Mouse (Mus musculus) cerebral cortex, adult 2 months (tissue): ENCODE data around the gene Pcsk5.

ENCODE experiments used
- WGBS: fragments of 180-500 bp; shearing (Covaris S2); methylation state at CpG from one replicate; pipeline ENCODE4 v1.1.7; 2018; 5-methylcytosine and 5-hydroxymethylcytosine counted together

Pcsk5 gene

DNA sequence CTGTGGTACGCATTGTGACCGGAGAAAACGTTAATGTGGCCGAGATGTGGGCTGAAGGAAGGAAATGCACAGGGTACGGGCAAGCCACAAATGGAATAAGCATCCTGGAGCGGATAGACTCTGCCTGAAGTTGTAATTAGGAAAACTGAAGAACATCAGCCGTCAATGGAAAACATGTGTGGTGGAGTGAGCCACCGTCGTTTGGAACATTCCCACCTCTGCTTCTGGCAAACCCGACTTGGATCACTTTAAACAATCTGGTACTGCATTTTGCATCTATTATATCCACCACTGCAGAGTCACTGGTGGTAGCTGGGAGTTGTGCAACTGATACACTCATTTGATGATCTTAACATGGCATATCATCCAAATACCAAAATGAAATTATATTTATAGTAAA is 120.4 kb downstream of the Pcsk5 start:
- WGBS, result 69% methylated on average over 10 of the region's 10 CpGs

DNA sequence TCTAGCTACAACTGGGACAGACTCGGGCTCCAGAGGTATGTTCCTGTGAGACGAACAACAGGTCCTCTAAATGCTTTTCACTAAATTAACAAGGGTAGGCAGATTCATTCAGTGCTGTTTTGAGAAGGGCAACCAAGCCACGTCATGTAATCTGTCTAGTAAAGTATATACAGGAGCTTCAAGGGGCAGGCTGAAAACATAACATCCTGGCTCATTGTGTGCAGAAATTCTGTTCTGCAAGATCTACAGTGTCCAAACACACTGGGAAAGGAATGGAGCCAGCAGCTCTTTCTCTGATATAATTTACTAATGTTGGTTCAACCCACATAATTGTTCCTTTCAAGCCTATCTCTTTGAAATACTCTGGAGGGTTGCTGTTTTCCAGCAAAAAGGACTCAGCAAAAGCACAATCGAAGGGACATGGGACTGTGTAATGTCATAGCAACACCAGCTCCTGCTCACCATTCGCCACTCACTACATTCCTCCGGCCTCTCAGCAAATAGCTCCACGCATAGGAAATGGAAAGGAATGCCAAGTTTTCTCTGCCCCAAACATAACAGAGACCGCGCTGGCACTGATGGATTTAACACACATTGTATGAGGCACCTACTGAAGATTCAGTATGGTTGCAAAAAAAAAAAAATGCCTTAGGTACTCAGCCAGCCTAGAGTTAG is 122.0 kb downstream of the Pcsk5 start:
- WGBS, result 59% methylated on average over 9 of the region's 9 CpGs

- 66% methylated on average over 6 of the region's 6 CpGs for WGBS
These were observed 145.8 kb downstream of the Pcsk5 start for GRCm38 (mm10) chr19:17691626-17692025.

GRCm38 (mm10) chr19:17678371-17678770 is 159.1 kb downstream of the Pcsk5 start:
- WGBS, result 50% methylated on average over 7 of the region's 7 CpGs

- 69% methylated on average over 3 of the region's 3 CpGs for WGBS
These were observed 174.8 kb downstream of the Pcsk5 start for GRCm38 (mm10) chr19:17662676-17663075.

- 55% methylated on average over 6 of the region's 6 CpGs for WGBS
These were observed 175.2 kb downstream of the Pcsk5 start for GRCm38 (mm10) chr19:17662271-17662670.

- WGBS, result 76% methylated on average over 3 of the region's 3 CpGs
These were observed 178.1 kb downstream of the Pcsk5 start for GRCm38 (mm10) chr19:17659321-17659720.

GRCm38 (mm10) chr19:17650831-17651502 is 186.5 kb downstream of the Pcsk5 start:
- WGBS, result 72% methylated on average over 5 of the region's 5 CpGs

DNA sequence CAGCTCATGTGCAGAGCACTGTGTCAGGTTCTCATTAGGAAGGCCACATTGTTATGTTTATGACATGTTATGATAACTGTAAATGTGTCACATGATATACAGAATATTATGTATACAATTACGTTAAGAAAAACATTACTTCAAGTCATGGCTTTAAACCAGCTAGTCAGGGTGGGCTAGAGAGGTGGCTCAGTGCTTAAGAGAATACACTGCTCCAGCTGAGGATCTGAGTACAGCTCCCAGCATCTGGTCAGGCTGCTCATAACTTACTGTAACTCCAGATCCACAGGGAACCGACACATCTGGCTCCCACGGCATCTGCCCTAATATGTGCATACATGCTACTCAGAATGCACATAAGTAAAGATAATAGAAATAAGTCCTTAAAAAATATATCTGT is 187.5 kb downstream of the Pcsk5 start:
- 91% methylated on average over 3 of the region's 3 CpGs for WGBS

- WGBS, result 73% methylated on average over 3 of the region's 3 CpGs
These were observed 194.2 kb downstream of the Pcsk5 start for GRCm38 (mm10) chr19:17643128-17643797.

DNA sequence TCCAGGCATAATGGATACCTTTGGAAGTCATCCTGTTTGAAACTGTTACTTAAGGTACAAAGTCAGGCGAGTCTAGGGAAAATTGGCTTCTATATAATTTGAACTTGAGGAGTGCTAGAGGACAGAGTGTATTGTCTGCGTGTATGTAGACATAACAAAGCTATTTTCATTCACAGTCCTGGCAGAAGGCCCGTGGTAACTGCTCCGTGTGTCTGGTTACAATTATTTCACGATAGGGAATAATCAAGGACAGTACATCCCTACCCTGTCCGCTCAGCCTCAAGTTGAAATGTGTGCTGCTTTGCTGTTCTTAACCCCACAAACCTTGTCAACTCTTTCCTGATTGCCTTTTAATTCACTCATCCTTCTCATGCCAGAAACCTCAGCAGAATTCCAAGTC is 201.4 kb downstream of the Pcsk5 start:
- 54% methylated on average over 6 of the region's 6 CpGs for WGBS

GRCm38 (mm10) chr19:17615646-17616045 is 221.8 kb downstream of the Pcsk5 start:
- WGBS, result 84% methylated on average over 4 of the region's 4 CpGs

DNA sequence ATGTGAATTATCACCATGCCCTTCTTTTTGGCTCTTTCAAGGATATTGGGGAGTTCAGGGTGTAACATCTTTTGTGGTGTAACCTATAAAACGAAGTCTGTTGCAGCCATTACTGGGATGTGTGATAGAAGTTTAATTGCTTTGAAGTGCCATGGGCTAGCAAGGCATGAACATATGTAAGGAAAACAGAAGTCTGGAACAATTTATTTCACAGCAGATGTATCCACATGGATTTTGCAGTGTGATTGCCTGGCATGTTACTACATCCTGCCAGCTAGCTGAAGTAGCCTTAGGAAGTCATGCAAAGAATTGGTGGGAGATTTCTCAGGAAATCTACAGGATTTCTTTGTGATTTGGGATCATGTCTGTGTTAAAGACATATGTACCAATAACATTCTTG is 230.9 kb downstream of the Pcsk5 start:
- WGBS, result 57% methylated on average over 1 of the region's 1 CpGs

DNA sequence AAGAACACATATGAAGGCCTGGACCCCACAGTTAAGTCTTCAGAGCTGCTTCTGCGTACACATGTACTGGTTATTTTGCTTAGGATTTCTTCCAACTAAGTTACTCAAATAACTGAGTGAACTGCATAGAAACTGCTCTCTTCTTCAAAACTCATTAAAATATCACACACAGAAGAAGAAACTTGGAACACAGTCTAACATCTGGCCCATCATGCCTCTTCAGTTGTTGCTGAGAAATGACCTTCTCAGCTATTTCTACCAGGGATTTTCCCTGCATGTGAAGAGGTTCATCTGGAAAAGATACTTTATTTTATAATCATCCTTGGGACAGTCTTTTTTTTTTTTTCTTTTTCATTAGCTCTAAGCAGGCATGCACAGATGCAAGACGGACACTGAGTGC is 231.3 kb downstream of the Pcsk5 start:
- 81% methylated on average over 2 of the region's 2 CpGs for WGBS

DNA sequence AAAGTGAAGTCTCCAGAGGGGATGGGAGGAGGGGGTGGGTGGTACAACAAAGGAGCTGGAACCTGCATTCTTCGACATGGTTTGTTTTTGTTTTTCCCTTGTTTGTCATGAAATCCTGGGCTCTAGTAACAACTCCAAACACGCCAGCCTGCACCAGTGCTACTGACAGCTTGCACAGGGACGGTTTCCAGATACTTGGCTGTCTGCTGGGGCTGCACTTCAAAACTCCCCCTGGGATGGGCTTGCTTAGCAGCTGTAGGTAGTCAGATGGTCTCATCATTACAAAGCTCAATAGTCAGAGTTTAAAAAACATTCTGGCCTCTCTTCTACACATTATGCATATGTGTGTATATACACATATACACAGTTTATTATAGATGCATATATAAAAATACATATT is 234.1 kb downstream of the Pcsk5 start:
- WGBS, result 69% methylated on average over 3 of the region's 3 CpGs

DNA sequence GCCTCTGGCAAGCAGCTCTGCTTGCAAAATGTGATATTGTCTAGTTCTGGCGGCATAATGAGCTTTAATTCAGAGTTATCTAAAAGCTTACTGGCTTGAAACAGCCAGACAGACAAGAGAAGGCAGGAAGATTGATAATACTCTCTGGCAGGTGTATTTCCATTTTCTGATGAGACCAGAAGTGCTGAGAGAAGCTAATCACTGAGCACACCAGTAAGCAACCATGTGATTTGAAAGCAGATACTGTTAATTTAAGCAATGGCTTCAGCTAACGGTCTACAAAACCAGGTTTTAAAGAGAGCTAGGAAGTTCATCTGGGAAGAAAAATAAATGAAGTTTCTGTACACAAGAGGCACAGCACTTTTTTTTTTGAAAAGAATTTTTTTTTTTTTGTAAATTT is 237.1 kb downstream of the Pcsk5 start:
- 45% methylated on average over 2 of the region's 2 CpGs for WGBS

- WGBS, result 49% methylated on average over 1 of the region's 1 CpGs
These were observed 244.6 kb downstream of the Pcsk5 start for GRCm38 (mm10) chr19:17592790-17593189.

GRCm38 (mm10) chr19:17591335-17591734 is 246.1 kb downstream of the Pcsk5 start:
- WGBS, result 54% methylated on average over 8 of the region's 8 CpGs

DNA sequence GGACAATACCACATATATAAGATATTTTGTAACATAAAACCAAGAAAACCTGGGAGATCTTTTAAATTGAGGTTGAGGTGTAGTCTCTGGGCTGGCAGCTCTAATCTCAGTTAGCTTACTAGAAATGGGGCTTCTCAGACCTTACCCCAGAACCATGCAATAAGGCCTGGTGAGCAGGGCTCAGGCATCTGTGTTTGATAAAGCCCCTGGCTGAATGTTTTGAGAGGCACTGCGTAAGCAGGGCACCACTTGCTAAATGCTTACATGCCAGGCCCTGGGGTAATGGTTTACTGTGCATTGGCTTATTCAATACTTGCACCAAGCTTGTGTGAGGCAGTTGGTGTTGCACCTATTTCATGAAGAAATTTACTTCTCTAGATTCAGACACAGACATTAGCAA is 247.1 kb downstream of the Pcsk5 start:
- WGBS, result 93% methylated on average over 1 of the region's 1 CpGs

GRCm38 (mm10) chr19:17577412-17577811 is 260.0 kb downstream of the Pcsk5 start:
- WGBS, result 92% methylated on average over 4 of the region's 4 CpGs

DNA sequence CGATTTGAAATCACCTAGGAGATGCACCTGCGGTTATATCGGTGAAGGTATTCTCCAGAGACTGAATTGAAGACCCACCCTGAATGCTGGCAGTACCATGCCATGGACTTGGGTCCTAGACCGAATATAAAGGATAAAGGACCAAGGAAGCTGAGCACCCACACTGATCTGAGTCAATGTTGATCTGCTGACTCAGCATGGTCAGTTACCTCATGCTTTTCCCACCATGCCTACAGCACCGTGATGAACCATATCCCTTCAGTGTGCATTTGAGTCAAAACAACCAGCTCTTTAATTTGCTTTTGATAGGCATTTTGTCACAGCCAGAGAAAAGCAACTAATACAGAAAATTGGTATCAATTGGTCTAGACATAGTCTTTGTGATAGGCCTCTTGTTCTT is 262.9 kb downstream of the Pcsk5 start:
- WGBS, result 93% methylated on average over 5 of the region's 5 CpGs

DNA sequence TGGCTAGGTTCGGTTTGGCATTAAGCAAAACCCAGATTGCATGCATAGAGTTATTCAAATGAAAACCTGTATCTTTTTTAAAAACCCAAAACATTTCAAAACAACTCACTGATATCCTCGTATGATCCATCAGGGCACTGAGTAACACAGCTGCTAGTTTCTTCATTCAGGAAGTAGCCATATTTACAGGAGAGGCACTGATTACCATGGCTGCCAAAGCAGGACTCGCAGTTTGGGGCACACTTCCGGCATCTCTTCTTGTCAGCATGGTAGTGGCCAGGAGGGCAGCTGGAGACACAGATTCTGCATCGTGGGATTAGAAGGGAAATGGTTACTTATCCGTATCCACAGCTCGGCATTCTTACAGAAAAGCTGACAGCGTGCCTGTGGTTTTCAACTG is 265.1 kb downstream of the Pcsk5 start:
- WGBS, result 79% methylated on average over 8 of the region's 8 CpGs

DNA sequence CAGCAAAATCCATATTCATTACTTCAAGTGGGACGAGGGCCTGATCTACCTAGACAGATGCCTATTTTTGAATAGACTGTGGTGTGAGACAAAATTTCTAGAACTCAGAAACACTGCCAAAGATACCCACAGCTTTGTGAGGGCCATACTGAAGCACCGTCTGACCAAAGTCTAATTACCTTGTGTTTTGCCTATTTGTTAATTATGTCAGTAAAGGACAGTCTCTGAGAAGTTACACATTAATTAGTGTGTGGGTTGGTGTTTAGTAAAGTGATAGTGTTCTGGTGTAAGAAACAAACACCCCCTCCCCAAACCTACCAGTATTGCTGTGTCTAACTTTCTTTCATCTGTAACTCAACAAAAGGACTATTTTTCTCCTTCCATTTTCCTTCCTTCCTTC is 266.5 kb downstream of the Pcsk5 start:
- WGBS, result 84% methylated on average over 2 of the region's 2 CpGs
